Mouse (Mus musculus) liver, postnatal 0 days (tissue): ENCODE data around the gene Rpl29. TPM values are rescaled to one million over a fixed set of nuclear protein-coding genes. Genes with fewer than 3 reads are reported as not detected.

Source experiments
- ATAC-seq: fragments of 200-750 bp; cut with Nextera tagmentation; 2 replicates; pipeline ENCODE4 v1.8.0; 2017; ENCODE audit warnings: mild to moderate bottlenecking, moderate library complexity
- DNase-seq: peaks from one replicate; pipeline ENCODE4 v3.0.0-alpha.2; 2016
- H3K27ac ChIP-seq: fragments of 300-500 bp; sonication (generic); 2 replicates; pipeline ENCODE4 v1.5.1; 2014; ENCODE audit warnings: antibody characterized with exemption, moderate library complexity, mild to moderate bottlenecking, low read depth
- H3K27me3 ChIP-seq: fragments of 300-500 bp; sonication (generic); 2 replicates; pipeline ENCODE4 v1.6.1; 2014; ENCODE audit warnings: low read length, control low read depth, mixed read lengths; ENCODE audit not compliant: insufficient read depth
- H3K36me3 ChIP-seq: fragments of 300-500 bp; sonication (generic); replicated peaks from 2 replicates; pipeline ENCODE4 v1.6.1; 2014; ENCODE audit warnings: mild to moderate bottlenecking, control low read depth, low read length, moderate library complexity, mixed read lengths; ENCODE audit not compliant: insufficient read depth
- H3K4me1 ChIP-seq: fragments of 300-500 bp; sonication (generic); 2 replicates; pipeline ENCODE4 v1.6.1; 2014; ENCODE audit warnings: antibody characterized with exemption, mild to moderate bottlenecking, control low read depth; ENCODE audit not compliant: insufficient read depth
- H3K4me2 ChIP-seq: fragments of 300-500 bp; sonication (generic); 2 replicates; pipeline ENCODE4 v1.6.1; 2014; ENCODE audit warnings: low read depth, mild to moderate bottlenecking, low read length, moderate library complexity, mixed read lengths
- H3K4me3 ChIP-seq: fragments of 300-500 bp; sonication (generic); 2 replicates; pipeline ENCODE4 v1.5.1; 2014; ENCODE audit warnings: low read depth, low read length
- H3K9ac ChIP-seq: fragments of 300-500 bp; sonication (generic); replicated peaks from 2 replicates; pipeline ENCODE4 v1.6.1; 2014; ENCODE audit warnings: mild to moderate bottlenecking, moderate library complexity
- H3K9me3 ChIP-seq: fragments of 300-500 bp; sonication (generic); 2 replicates; pipeline ENCODE4 v1.6.1; 2016; ENCODE audit warnings: mild to moderate bottlenecking, control low read depth, low read length, mixed read lengths
- CTCF ChIP-seq: sonication (generic); IDR thresholded peaks from 2 replicates; pipeline ENCODE4 v1.5.1; 2016; ENCODE audit warnings: antibody characterized with exemption, low read depth
- EP300 ChIP-seq: IDR thresholded peaks from 2 replicates; pipeline ENCODE4 v1.6.1; 2016; ENCODE audit warnings: antibody characterized with exemption, low read depth, mild to moderate bottlenecking
- WGBS: fragments of 180-500 bp; shearing (Covaris S2); extraction: QIAGEN DNeasy Blood & Tissue Kit; methylation state at CpG from one replicate; pipeline ENCODE4 v1.1.7; 2014; ENCODE audit not compliant: insufficient replicate concordance; 5-methylcytosine and 5-hydroxymethylcytosine counted together
- polyA plus RNA-seq: library from polyadenylated mRNA; unstranded; fragments of >200 nt; fragmentation: Nextera tagmentation; extraction: Ambion mirVana; gene quantifications from 2 replicates; pipeline ENCODE4 v1.2.1, GENCODE M21; 2015

Rpl29 gene
- polyA plus RNA-seq, 1 experiment from 2014 or later: 486 TPM

DNA sequence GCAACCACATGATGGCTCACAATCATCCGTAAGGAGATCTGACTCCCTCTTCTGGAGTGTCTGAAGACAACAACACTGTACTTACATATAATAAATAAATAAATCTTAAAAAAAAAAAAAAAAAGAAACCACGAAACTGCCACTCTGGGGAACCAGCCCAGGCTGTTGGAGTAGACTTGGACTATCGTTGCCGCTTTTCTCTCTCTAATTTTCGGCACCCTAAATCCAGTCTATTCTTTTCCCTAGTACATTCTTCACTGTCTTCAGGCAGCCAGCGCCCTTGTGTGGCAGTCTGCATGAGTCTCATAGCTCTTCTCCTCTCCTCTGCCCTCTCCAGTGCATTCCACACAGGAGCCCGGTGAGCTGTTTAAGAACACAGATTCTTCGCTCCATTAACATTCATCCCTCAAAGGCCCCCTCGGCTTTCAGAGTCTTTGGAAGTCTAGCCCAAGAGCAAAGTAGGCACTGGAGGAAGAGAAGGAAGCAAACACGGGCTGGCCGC is 484 bp upstream of the Rpl29 start:
- no peaks in the 10 kb centered on the region for H3K9me3 ChIP-seq
- 17% methylated on average over 11 of the region's 11 CpGs for WGBS
- TF ChIP-seq CTCF (no peak), EP300 (no peak)
- no peak for DNase-seq
- H3K27ac ChIP-seq: peak overlapping the region; percentile 88
- ATAC-seq: peak; percentile 20
- peak overlapping the region; percentile 92 for H3K4me2 ChIP-seq
- H3K27me3 ChIP-seq: no peaks in the 10 kb centered on the region
- H3K4me3 ChIP-seq: peak overlapping the region; percentile 91
- peaks cover 8% of the 10 kb centered on the region; the same call in 1 of the 2 replicates for H3K4me1 ChIP-seq
- peak overlapping the region; percentile 61 for H3K9ac ChIP-seq
- peaks cover 29% of the 10 kb centered on the region for H3K36me3 ChIP-seq

DNA sequence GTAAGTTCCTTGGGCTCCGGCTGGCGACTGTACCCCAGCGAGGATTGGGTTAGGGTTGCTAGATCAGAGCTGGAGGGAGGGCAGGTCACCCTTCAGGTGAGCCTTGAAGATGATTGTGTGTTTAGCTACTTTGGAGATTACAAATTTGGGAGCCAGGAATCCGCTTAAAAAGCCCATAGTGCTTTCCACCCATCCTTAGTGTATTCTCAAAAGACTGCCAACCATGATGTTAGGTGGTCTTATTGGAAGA is 686 bp downstream of the Rpl29 start:
- H3K27ac ChIP-seq: peak overlapping the region; percentile 95
- H3K36me3 ChIP-seq: peaks cover 29% of the 10 kb centered on the region
- peak overlapping the region; percentile 91 for H3K4me3 ChIP-seq
- ATAC-seq: no peak
- WGBS: 4% methylated on average over 4 of the region's 4 CpGs
- H3K9me3 ChIP-seq: no peaks in the 10 kb centered on the region
- TF ChIP-seq EP300 (no peak), CTCF (no peak)
- H3K27me3 ChIP-seq: no peaks in the 10 kb centered on the region
- DNase-seq: no peak
- peak overlapping the region; percentile 92 for H3K4me2 ChIP-seq
- H3K9ac ChIP-seq: peak overlapping the region; percentile 88
- H3K4me1 ChIP-seq: peaks cover 8% of the 10 kb centered on the region; the same call in 1 of the 2 replicates

DNA sequence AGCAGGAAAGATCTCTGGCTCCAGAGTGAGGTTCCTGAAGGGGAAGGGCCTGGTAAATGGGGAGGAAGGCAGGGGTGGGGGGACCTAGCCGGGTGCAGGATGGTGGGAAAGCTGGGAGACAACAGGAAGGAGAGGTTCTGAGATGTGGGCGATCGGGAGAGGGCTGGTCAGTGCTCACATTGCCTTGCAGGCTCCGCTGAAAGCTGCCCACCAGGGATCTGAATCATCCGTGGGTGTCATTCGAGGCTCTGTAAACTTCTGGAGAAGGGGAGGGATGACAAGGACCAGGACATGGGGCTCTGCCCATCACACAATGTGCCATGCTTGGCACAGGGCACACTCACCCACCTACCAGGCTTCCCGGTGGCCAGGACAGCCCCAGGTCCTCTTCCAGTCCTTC is 4.1 kb downstream of the Rpl29 start:
- TF ChIP-seq EP300: no peak
- TF ChIP-seq CTCF: no peak
- Histone ChIP-seq H3K36me3 (peaks cover 29% of the 10 kb centered on the region), H3K4me3 (no peak overlapping the region), H3K4me2 (no peak overlapping the region), H3K27ac (no peak overlapping the region), H3K9me3 (no peaks in the 10 kb centered on the region), H3K9ac (no peak overlapping the region), H3K4me1 (peaks cover 22% of the 10 kb centered on the region), H3K27me3 (no peaks in the 10 kb centered on the region)
- ATAC-seq: no peak
- 72% methylated on average over 6 of the region's 7 CpGs for WGBS
- no peak for DNase-seq

DNA sequence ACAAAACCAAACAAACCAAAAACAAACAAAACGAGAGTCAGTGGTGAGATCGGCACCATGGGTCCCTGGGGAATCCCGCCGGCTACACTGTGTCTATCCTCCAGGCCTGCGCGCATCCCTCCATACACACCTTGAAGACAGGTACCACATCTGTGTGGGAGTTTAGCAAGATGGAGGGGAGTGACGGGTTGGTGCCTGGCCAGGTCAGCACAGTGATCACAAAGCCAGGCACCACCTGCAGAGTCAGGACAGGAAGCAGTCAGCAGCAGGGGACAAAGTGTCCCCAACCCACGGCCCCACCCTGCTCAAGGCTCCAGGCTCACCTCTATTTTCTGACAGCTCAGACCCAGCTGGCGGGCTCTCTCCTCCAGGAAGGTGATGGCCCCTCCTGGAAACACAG is 7.3 kb downstream of the Rpl29 start:
- no peaks in the 10 kb centered on the region for H3K9me3 ChIP-seq
- H3K27me3 ChIP-seq: no peaks in the 10 kb centered on the region
- no peak overlapping the region for H3K9ac ChIP-seq
- H3K4me1 ChIP-seq: peaks cover 20% of the 10 kb centered on the region
- H3K27ac ChIP-seq: no peak overlapping the region
- no peak for DNase-seq
- WGBS: 74% methylated on average over 9 of the region's 9 CpGs
- H3K4me3 ChIP-seq: no peak overlapping the region
- peak overlapping the region; percentile 78; the same call in 1 of the 2 replicates for H3K4me2 ChIP-seq
- peaks cover 21% of the 10 kb centered on the region for H3K36me3 ChIP-seq
- ATAC-seq: no peak
- TF ChIP-seq EP300 (no peak), CTCF (no peak)

DNA sequence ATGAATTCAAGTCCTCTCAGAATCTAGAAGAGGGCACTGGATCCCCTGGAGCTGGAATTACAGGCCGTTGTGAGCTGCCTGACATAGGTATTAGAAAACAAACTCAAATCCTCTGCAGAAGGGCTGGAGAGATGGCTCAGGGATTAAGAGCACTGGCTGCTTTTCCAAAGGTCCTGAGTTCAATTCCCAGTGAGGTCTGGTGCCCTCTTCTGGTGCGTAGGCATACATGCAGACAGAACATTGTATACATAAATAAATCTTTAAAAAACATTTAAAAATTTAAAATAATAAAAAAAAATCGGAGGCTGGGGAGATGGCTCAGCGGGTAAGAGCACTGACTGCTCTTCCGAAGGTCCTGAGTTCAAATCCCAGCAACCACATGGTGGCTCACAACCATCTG is 13.4 kb downstream of the Rpl29 start:
- Histone ChIP-seq H3K4me3 (no peak overlapping the region), H3K27me3 (no peaks in the 10 kb centered on the region), H3K4me1 (peaks cover 30% of the 10 kb centered on the region), H3K4me2 (no peak overlapping the region), H3K36me3 (no peaks in the 10 kb centered on the region), H3K9ac (no peak overlapping the region), H3K9me3 (no peaks in the 10 kb centered on the region), H3K27ac (no peak overlapping the region)
- ATAC-seq (no peak), DNase-seq (no peak)
- 81% methylated on average over 5 of the region's 5 CpGs for WGBS
- TF ChIP-seq EP300 (no peak), CTCF (peak; percentile 43)

DNA sequence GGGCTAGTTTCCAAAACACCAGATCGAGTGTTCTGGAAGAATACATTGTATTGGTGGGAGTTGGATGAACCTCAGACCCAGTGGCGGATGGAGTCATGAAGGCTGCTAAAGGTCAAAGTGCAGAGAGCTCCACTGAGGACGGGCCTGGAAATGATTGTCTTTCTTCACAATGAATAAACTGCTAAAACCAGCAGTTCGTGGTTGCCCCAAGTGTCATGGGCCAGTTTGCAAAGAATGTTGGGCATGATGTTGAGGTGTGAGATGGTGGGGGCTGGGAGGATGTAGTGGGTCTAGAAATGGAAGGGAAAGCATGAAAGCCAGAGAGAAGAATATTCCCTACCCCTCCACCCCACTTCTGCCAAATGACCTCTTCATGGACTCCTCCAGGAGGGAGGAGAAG is 15.6 kb downstream of the Rpl29 start:
- peaks cover 39% of the 10 kb centered on the region for H3K4me1 ChIP-seq
- 69% methylated on average over 4 of the region's 4 CpGs for WGBS
- H3K4me3 ChIP-seq: no peak overlapping the region
- no peak for TF ChIP-seq EP300
- TF ChIP-seq CTCF: no peak
- H3K36me3 ChIP-seq: no peaks in the 10 kb centered on the region
- H3K4me2 ChIP-seq: no peak overlapping the region
- ATAC-seq: no peak
- no peaks in the 10 kb centered on the region for H3K9me3 ChIP-seq
- H3K9ac ChIP-seq: no peak overlapping the region
- H3K27me3 ChIP-seq: no peaks in the 10 kb centered on the region
- no peak for DNase-seq
- H3K27ac ChIP-seq: no peak overlapping the region

DNA sequence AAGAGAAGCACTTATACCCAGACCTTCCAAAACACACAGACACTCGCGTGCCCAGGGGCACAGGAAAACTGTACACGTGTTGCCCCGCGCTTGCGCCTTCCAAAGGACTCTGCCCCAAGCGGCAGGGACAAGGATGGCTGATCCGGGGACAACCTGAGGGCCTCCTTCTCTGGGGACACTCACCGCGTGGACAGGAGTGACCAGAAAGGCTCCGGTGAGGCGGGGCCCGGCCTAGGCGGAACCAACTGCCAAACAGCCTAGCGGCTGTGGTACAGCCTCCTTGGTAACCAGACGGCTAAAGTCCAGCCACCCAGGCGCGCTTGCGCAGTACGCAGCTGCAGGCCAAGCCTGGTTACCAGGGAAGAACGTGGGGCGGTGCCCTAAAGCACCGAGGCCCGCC is 18.1 kb downstream of the Rpl29 start, which contains the start of the genes Abhd14b and Abhd14a:
Abhd14b (plus strand) TSS at position 112 of the 400 bp plus-strand sequence.
Abhd14a (minus strand) TSS at position 331 of the 400 bp plus-strand sequence.
- Histone ChIP-seq H3K27me3 (no peaks in the 10 kb centered on the region), H3K9me3 (no peaks in the 10 kb centered on the region), H3K4me2 (peak within 1 kb of the TSS; percentile 78), H3K9ac (peak within 1 kb of the TSS; percentile 71), H3K4me1 (peaks cover 45% of the 10 kb centered on the region), H3K36me3 (no peaks in the 10 kb centered on the region), H3K4me3 (peak within 1 kb of the TSS; percentile 51), H3K27ac (peak within 1 kb of the TSS; percentile 88)
- ATAC-seq: peak; percentile 96
- under 1% methylated on average over 24 of the region's 24 CpGs for WGBS
- TF ChIP-seq EP300 (peak; percentile 32; the same call in 1 of the 2 replicates), CTCF (peak; percentile 65)
- peak; percentile 91 for DNase-seq
